12 mouse cellular contexts compared by ENCODE assay signal in the genomic region with DNA sequence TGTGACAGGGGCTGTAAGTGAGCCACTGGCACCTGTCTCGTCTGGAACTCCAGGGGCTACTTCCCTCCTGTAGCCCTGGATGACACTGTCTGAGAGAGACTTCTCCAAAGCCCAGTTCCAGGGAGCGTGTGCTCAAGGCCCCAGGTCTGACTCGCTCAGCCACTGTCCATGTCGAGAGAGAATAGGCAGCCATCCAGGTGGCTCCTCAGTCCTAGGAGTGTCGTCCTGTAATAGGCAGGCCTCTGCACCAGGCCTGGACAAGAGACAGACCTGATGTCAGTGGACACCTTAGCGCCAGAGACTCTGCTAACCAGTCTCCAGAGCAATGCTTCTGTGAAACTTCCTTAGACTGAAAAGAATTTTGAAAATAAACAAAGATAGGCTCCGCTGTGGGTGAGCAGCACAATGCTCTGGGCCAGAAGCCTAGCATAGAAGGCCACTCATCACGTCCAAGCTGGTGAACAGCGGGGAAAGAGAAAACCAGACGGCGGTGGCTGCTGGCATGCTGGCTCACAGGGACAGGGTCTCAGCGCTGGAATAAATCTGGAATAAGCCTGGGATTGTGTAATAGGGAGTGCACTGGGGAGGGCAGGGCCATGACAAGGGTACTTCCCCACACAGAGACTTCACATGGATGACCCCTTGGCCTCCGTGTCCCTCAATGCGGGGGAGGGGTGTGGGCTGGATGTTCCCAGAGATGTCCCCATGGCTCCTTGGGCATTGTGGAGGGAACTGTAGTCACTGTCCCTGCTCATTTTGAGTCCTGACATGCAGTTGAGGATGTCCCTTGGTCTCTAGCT. TPM values are rescaled to one million over a fixed set of nuclear protein-coding genes. Genes with fewer than 3 reads are reported as not detected.
DNase-seq lines count a peak whose midpoint lies in the region; ATAC-seq and TF ChIP-seq lines count a peak whose summit lies in the region.
"Had no signal": no experiment of that assay in that cellular context is flagged by ENCODE, and none has a peak within 500 bp of the region (broad histone marks: within the 10 kb centered on the region; RNA-seq: fewer than 3 reads in every experiment).

No protein-coding gene starts in this region.

- H3K9me3 ChIP-seq in liver, embryonic 14.5 days (ENCODE audit: control insufficient read depth, low read length), result no peaks in the 10 kb centered on the region
- H3K9me3 ChIP-seq in stomach, embryonic 14.5 days (ENCODE audit: control insufficient read depth, low read depth, low read length), result no peaks in the 10 kb centered on the region

- ATAC-seq in liver, embryonic 14.5 days (ENCODE audit: insufficient read depth), result peak; percentile 17; the same call in 1 of the 2 replicates
- 0 out of 2 replicates have a peak, but pooled peaks have one; percentile 3 for ATAC-seq in stomach, embryonic 14.5 days (ENCODE audit: insufficient number of reproducible peaks, insufficient read depth, low FRiP score, low read depth)
- ATAC-seq: inflammation-experienced regulatory T-cells, adult 6 months had no signal

- H3K36me3 ChIP-seq in liver, embryonic 14.5 days (replicated peaks; ENCODE audit: control insufficient read depth, insufficient read depth, low read depth), result no peaks in the 10 kb centered on the region
- no peaks in the 10 kb centered on the region for H3K36me3 ChIP-seq in stomach, embryonic 14.5 days (ENCODE audit: control insufficient read depth, insufficient read depth, low read length)

- H3K4me3 ChIP-seq in left cerebral cortex, adult 2 months, result no peak overlapping the region
- no peak overlapping the region for H3K4me3 ChIP-seq in liver, embryonic 14.5 days (ENCODE audit: insufficient read depth in 1 of 2, low read depth in 2 of 2, low read length in 2 of 2)
- H3K4me3 ChIP-seq in stomach, embryonic 14.5 days (ENCODE audit: low read depth, low read length), result no peak overlapping the region
- H3K4me3 ChIP-seq: erythroblast, embryonic 14.5 days had no signal

- intact Hi-C loops in left cerebral cortex, adult 2 months (cut with DNase I), result no loop called here

- no peak for TF ChIP-seq CTCF in left cerebral cortex, adult 2 months (IDR thresholded peaks at IDR 0.05)
- no peak for TF ChIP-seq CTCF in liver, embryonic 14.5 days (IDR thresholded peaks at IDR 0.05; ENCODE audit: low read depth)

- DNase-seq in adrenal gland, postnatal 10 days, result peak; percentile 30
- DNase-seq in adrenal gland, postnatal 4 days (ENCODE audit: low spot score in 2 of 2), result no peak
- DNase-seq in left cerebral cortex, adult 2 months (ENCODE audit: extremely low spot score in 1 of 2, low spot score in 2 of 2), result no peak
- no peak for DNase-seq in left cerebral cortex, adult 8-10 months (ENCODE audit: low spot score in 2 of 2)
- no peak for DNase-seq in liver, embryonic 14.5 days (ENCODE audit: low read depth in 3 of 3, low spot score in 3 of 3)
- DNase-seq in ovary, postnatal 14 days (ENCODE audit: low spot score), result no peak
- no peak for DNase-seq in retina, postnatal 1 day
- DNase-seq: cerebellum, adult 11-12 months; gastrocnemius, postnatal 25 days had no signal

- peaks cover 2 to 26% of the 10 kb centered on the region in 2 experiments for H3K4me1 ChIP-seq in liver, embryonic 14.5 days (replicated peaks; ENCODE audit: control insufficient read depth in 2 of 2, insufficient read depth in 2 of 2, low read length in 1 of 2)
- peaks cover 10% of the 10 kb centered on the region; the same call in 1 of the 2 replicates for H3K4me1 ChIP-seq in stomach, embryonic 14.5 days (ENCODE audit: control insufficient read depth, insufficient read depth, low read length)

- no peak overlapping the region for H3K9ac ChIP-seq in liver, embryonic 14.5 days (replicated peaks)
- 0 out of 2 replicates have a peak overlapping the region, but pooled peaks have one; percentile 10 for H3K9ac ChIP-seq in stomach, embryonic 14.5 days (replicated peaks; ENCODE audit: low read depth, low read length)

- peak overlapping the region; percentile 74 for H3K27ac ChIP-seq in left cerebral cortex, adult 2 months
- H3K27ac ChIP-seq in liver, embryonic 14.5 days, result no peak overlapping the region
- 0 out of 2 replicates have a peak overlapping the region, but pooled peaks have one; percentile 10 for H3K27ac ChIP-seq in stomach, embryonic 14.5 days (ENCODE audit: low read length)

- H3K4me2 ChIP-seq in liver, embryonic 14.5 days (ENCODE audit: low read depth), result no peak overlapping the region
- no peak overlapping the region for H3K4me2 ChIP-seq in stomach, embryonic 14.5 days (replicated peaks; ENCODE audit: low read depth, low read length)

- WGBS in liver, embryonic 14.5 days (ENCODE audit: insufficient replicate concordance), result 53% methylated on average over 14 of the region's 14 CpGs
- WGBS in stomach, embryonic 14.5 days, result 39% methylated on average over 14 of the region's 14 CpGs

- no peak for TF ChIP-seq EP300 in liver, embryonic 14.5 days (IDR thresholded peaks at IDR 0.05; ENCODE audit: low read depth)

- H3K27me3 ChIP-seq in liver, embryonic 14.5 days (ENCODE audit: control insufficient read depth, insufficient read depth, low read length), result no peaks in the 10 kb centered on the region
- no peaks in the 10 kb centered on the region for H3K27me3 ChIP-seq in stomach, embryonic 14.5 days (ENCODE audit: control insufficient read depth, insufficient read depth, low read length)

RNA-seq across cellular contexts. Expression of a gene that starts 34.2 kb away (rescaled TPM):
- 10 to 100 TPM; 69.6 to 82.9 TPM for total RNA-seq in adrenal gland, postnatal 10 days (2021)
- 100 to 1,000 TPM; 102 to 118 TPM for total RNA-seq in adrenal gland, postnatal 4 days (2021)
- 10 to 100 TPM; 44.8 to 48.9 TPM for total RNA-seq in left cerebral cortex, adult 2 months (2021)
- total RNA-seq in left cerebral cortex, adult 8-10 months (2022), result 10 to 100 TPM; 56.1 to 59.8 (median 57.6) TPM
- polyA plus RNA-seq in liver, embryonic 14.5 days (2012; rRNA removed), result 48.6 and 56.8 TPM in 2 replicates
- polyA plus RNA-seq in liver, embryonic 14.5 days (2014; fragmentation: Nextera tagmentation; extraction: Ambion mirVana), result 107 and 118 TPM in 2 replicates
- 149 and 151 TPM in 2 replicates for polyA plus RNA-seq in stomach, embryonic 14.5 days (2014; fragmentation: Nextera tagmentation; extraction: Ambion mirVana)

RNA-seq across cellular contexts. Expression of a gene that starts 39.1 kb away (rescaled TPM):
- total RNA-seq in adrenal gland, postnatal 10 days (2021), result 1 to 10 TPM; 5.9 to 7.5 TPM
- total RNA-seq in adrenal gland, postnatal 4 days (2021), result 1 to 10 TPM; 6.2 to 8.0 TPM
- total RNA-seq in left cerebral cortex, adult 2 months (2021), result 100 to 1,000 TPM; 242 to 256 TPM
- 100 to 1,000 TPM; 207 to 227 (median 217) TPM for total RNA-seq in left cerebral cortex, adult 8-10 months (2022)
- polyA plus RNA-seq in liver, embryonic 14.5 days (2012; rRNA removed), result 3.0 and 3.1 TPM in 2 replicates
- 2.2 and 2.7 TPM in 2 replicates for polyA plus RNA-seq in liver, embryonic 14.5 days (2014; fragmentation: Nextera tagmentation; extraction: Ambion mirVana)
- polyA plus RNA-seq in stomach, embryonic 14.5 days (2014; fragmentation: Nextera tagmentation; extraction: Ambion mirVana), result 2.2 and 2.3 TPM in 2 replicates

Comparison
In these comparisons a context has a peak if more than half of its experiments do, and no peak if none do; other contexts are left out.
1. RNA of a gene that starts 39.1 kb away (total RNA-seq): 242 to 256 TPM in left cerebral cortex, adult 2 months and 207 to 227 TPM in left cerebral cortex, adult 8-10 months; 6.2 to 8.0 TPM in adrenal gland, postnatal 4 days and 5.9 to 7.5 TPM in adrenal gland, postnatal 10 days; every median in the first group is over 10 times any median in the second.